15 mouse cellular contexts compared by ENCODE assay signal in the genomic region with DNA sequence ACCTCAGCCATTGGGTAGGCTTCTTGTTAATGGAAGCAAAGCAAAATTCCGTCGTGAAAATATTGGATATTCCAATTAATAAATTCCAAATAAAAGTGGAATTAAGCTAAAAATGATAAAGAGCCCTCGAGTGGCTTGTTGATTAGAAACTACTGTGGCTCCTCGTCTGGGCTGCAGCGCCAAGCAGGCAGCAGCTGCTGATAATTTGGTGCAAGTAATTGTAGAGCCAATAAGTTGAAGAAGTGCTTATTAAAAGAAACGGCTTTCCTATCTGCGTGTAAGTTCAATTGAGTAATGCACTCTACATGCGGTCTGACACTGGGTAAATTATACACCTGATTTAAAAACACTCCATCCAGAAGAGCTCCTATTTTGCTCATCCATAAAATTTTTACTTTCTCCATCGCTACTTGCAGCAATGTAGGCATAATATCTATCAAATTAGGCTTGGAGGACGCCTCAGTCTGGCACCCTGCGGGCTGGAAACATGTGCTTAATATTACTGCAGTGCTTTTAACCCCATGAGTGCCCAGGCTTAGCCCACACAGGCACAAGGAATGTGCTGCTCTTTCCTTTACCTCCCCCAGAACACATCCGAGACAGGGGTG.
A peak's percentile ranks its signal among the peaks of the same experiment; 100 is the strongest.
DNase-seq lines count a peak whose midpoint lies in the region; ATAC-seq lines count a peak whose summit lies in the region.
"Had no signal": no experiment of that assay in that cellular context is flagged by ENCODE, and none has a peak within 500 bp of the region (broad histone marks: within the 10 kb centered on the region; RNA-seq: fewer than 3 reads in every experiment).

No protein-coding gene starts in this region.

- H3K9me3 ChIP-seq in midbrain, embryonic 14.5 days (ENCODE audit: control insufficient read depth, low read length): no peaks in the 10 kb centered on the region
- H3K9me3 ChIP-seq in midbrain, embryonic 11.5 days (ENCODE audit: control insufficient read depth, low read length): no peaks in the 10 kb centered on the region
- H3K9me3 ChIP-seq in forebrain, embryonic 15.5 days: no peaks in the 10 kb centered on the region
- no peaks in the 10 kb centered on the region for H3K9me3 ChIP-seq in limb, embryonic 13.5 days
- H3K9me3 ChIP-seq: heart, embryonic 12.5 days; liver, embryonic 13.5 days had no signal

- no peaks in the 10 kb centered on the region for H3K4me1 ChIP-seq in midbrain, embryonic 14.5 days (ENCODE audit: control insufficient read depth, insufficient read depth, low read length)
- no peaks in the 10 kb centered on the region for H3K4me1 ChIP-seq in midbrain, embryonic 11.5 days (ENCODE audit: control insufficient read depth, insufficient read depth, low read length)
- peaks cover 15% of the 10 kb centered on the region for H3K4me1 ChIP-seq in forebrain, embryonic 15.5 days
- peaks cover 8% of the 10 kb centered on the region for H3K4me1 ChIP-seq in limb, embryonic 13.5 days
- H3K4me1 ChIP-seq: heart, embryonic 12.5 days; liver, embryonic 13.5 days had no signal

- H3K36me3 ChIP-seq in midbrain, embryonic 14.5 days (ENCODE audit: control insufficient read depth, insufficient read depth, low read length): no peaks in the 10 kb centered on the region
- H3K36me3 ChIP-seq in midbrain, embryonic 11.5 days (ENCODE audit: control insufficient read depth, insufficient read depth, low read length): no peaks in the 10 kb centered on the region
- no peaks in the 10 kb centered on the region for H3K36me3 ChIP-seq in forebrain, embryonic 15.5 days
- no peaks in the 10 kb centered on the region for H3K36me3 ChIP-seq in limb, embryonic 13.5 days
- H3K36me3 ChIP-seq: heart, embryonic 12.5 days; liver, embryonic 13.5 days had no signal

- WGBS in midbrain, embryonic 14.5 days: 56% methylated on average over 12 of the region's 12 CpGs
- WGBS in midbrain, embryonic 11.5 days: 72% methylated on average over 12 of the region's 12 CpGs
- WGBS in forebrain, embryonic 15.5 days: 34% methylated on average over 12 of the region's 12 CpGs
- WGBS in limb, embryonic 13.5 days: 19% methylated on average over 12 of the region's 12 CpGs

- no peak overlapping the region for H3K27ac ChIP-seq in midbrain, embryonic 14.5 days (replicated peaks; ENCODE audit: low read depth, low read length)
- H3K27ac ChIP-seq in midbrain, embryonic 11.5 days (ENCODE audit: low read depth, low read length): no peak overlapping the region
- H3K27ac ChIP-seq in forebrain, embryonic 15.5 days (replicated peaks): peak overlapping the region; percentile 50; the same call in 1 of the 2 replicates
- H3K27ac ChIP-seq in limb, embryonic 13.5 days: no peak overlapping the region
- H3K27ac ChIP-seq: liver, embryonic 13.5 days had no signal

- no peak; the same call in 1 of the 2 replicates for ATAC-seq in midbrain, embryonic 14.5 days (ENCODE audit: low FRiP score, low TSS enrichment)
- no peak for ATAC-seq in midbrain, embryonic 11.5 days (ENCODE audit: low FRiP score)
- ATAC-seq in forebrain, embryonic 15.5 days (replicated peaks): peak; percentile 79
- ATAC-seq in limb, embryonic 13.5 days (ENCODE audit: low FRiP score, low read depth): no peak

- DNase-seq in midbrain, embryonic 14.5 days: peak; percentile 39
- no peak for DNase-seq in midbrain, embryonic 11.5 days (ENCODE audit: low spot score, missing footprints)
- peak; percentile 54 for DNase-seq in retina, postnatal 1 day
- no peak for DNase-seq in thymus, adult 18-20 months
- no peak for DNase-seq in gastrocnemius, postnatal 10 days
- DNase-seq: cerebellum, adult 9-10 months; gastrocnemius, postnatal 25 days; kidney, postnatal 10 days; layer of hippocampus, postnatal 36 days; liver, embryonic 13.5 days; lung, postnatal 14 days had no signal

- no peak overlapping the region for H3K9ac ChIP-seq in midbrain, embryonic 14.5 days (replicated peaks; ENCODE audit: low read length)
- no peak overlapping the region for H3K9ac ChIP-seq in midbrain, embryonic 11.5 days (ENCODE audit: low read length)
- no peak overlapping the region for H3K9ac ChIP-seq in forebrain, embryonic 15.5 days (replicated peaks)
- no peak overlapping the region for H3K9ac ChIP-seq in limb, embryonic 13.5 days
- H3K9ac ChIP-seq: heart, embryonic 12.5 days; liver, embryonic 13.5 days had no signal

- H3K4me2 ChIP-seq in midbrain, embryonic 14.5 days (ENCODE audit: low read length): no peak overlapping the region
- H3K4me2 ChIP-seq in midbrain, embryonic 11.5 days: no peak overlapping the region
- H3K4me2 ChIP-seq in forebrain, embryonic 15.5 days (replicated peaks): peak overlapping the region; percentile 18
- peak overlapping the region; percentile 43 for H3K4me2 ChIP-seq in limb, embryonic 13.5 days (replicated peaks)
- H3K4me2 ChIP-seq: heart, embryonic 12.5 days; liver, embryonic 13.5 days had no signal

- no peak overlapping the region for H3K4me3 ChIP-seq in midbrain, embryonic 14.5 days (replicated peaks; ENCODE audit: low read depth, low read length)
- no peak overlapping the region for H3K4me3 ChIP-seq in midbrain, embryonic 11.5 days (ENCODE audit: low read depth, low read length)
- no peak overlapping the region for H3K4me3 ChIP-seq in forebrain, embryonic 15.5 days
- H3K4me3 ChIP-seq in limb, embryonic 13.5 days: peak overlapping the region; percentile 10; the same call in 1 of the 2 replicates
- H3K4me3 ChIP-seq: erythroblast, embryonic 14.5 days; heart, embryonic 12.5 days; liver, embryonic 13.5 days had no signal

- H3K27me3 ChIP-seq in midbrain, embryonic 14.5 days (ENCODE audit: control insufficient read depth, insufficient read depth, low read length): no peaks in the 10 kb centered on the region
- no peaks in the 10 kb centered on the region for H3K27me3 ChIP-seq in midbrain, embryonic 11.5 days (ENCODE audit: control insufficient read depth, insufficient read depth, low read length)
- H3K27me3 ChIP-seq in forebrain, embryonic 15.5 days: no peaks in the 10 kb centered on the region
- peaks cover 31% of the 10 kb centered on the region for H3K27me3 ChIP-seq in limb, embryonic 13.5 days
- H3K27me3 ChIP-seq: heart, embryonic 12.5 days; liver, embryonic 13.5 days had no signal

Comparison
In these comparisons a context has a peak if more than half of its experiments do, and no peak if none do; other contexts are left out.
1. DNase-seq: peak in midbrain, embryonic 14.5 days (single experiment) and retina, postnatal 1 day (single experiment); none in midbrain, embryonic 11.5 days (single experiment), thymus, adult 18-20 months (0 of 2) and gastrocnemius, postnatal 10 days (single experiment).
2. H3K4me2 ChIP-seq: peak in forebrain, embryonic 15.5 days (single experiment) and limb, embryonic 13.5 days (single experiment); none in midbrain, embryonic 14.5 days (single experiment) and midbrain, embryonic 11.5 days (single experiment).